Mouse (Mus musculus) myocyte (in vitro differentiated cells): ENCODE results near the gene Keap1. TPM values are rescaled to one million over a fixed set of nuclear protein-coding genes. Genes with fewer than 3 reads are reported as not detected.

Experiments
- H3K27me3 ChIP-seq: one replicate; pipeline ENCODE4 v1.6.1; 2011; ENCODE audit not compliant: control insufficient read depth, insufficient read depth, insufficient read length
- H3K36me3 ChIP-seq: one replicate; pipeline ENCODE4 v1.6.1; 2011; ENCODE audit not compliant: control insufficient read depth, insufficient read depth
- H3K4me2 ChIP-seq: one replicate; pipeline ENCODE4 v1.6.1; 2011; ENCODE audit warnings: low read depth, control low read depth
- H3K4me3 ChIP-seq: one replicate; pipeline ENCODE4 v1.5.1; 2011; ENCODE audit warnings: mild to moderate bottlenecking, control low read depth, moderate library complexity
- H3K79me2 ChIP-seq: one replicate; pipeline ENCODE4 v1.6.1; 2011; ENCODE audit not compliant: control insufficient read depth, insufficient read depth
- H3ac ChIP-seq: one replicate; pipeline ENCODE4 v1.6.1; 2011; ENCODE audit not compliant: control insufficient read depth, insufficient read length
- CEBPB ChIP-seq: IDR thresholded peaks from 2 replicates; pipeline ENCODE4 v1.6.1; 2011; ENCODE audit warnings: mild to moderate bottlenecking, moderate library complexity; ENCODE audit not compliant: poor library complexity, insufficient read depth, severe bottlenecking
- E2F4 ChIP-seq: IDR thresholded peaks from one replicate; pipeline ENCODE4 v1.6.1; 2011; ENCODE audit warnings: mild to moderate bottlenecking, control low read depth, moderate library complexity; ENCODE audit not compliant: insufficient read depth
- MAX ChIP-seq: IDR thresholded peaks from one replicate; pipeline ENCODE4 v1.6.1; 2011; ENCODE audit warnings: low read depth, mild to moderate bottlenecking, control low read depth
- MYOD1 ChIP-seq, 3 experiments: IDR thresholded peaks; one replicate each; pipeline ENCODE4 v1.6.1; 2011; ENCODE audit warnings: control low read depth in 2 of 3, low read depth in 2 of 3, mild to moderate bottlenecking in 2 of 3, moderate library complexity in 1 of 3; ENCODE audit not compliant: insufficient read length in 2 of 3, control insufficient read depth in 1 of 3
- MYOG ChIP-seq, 3 experiments: IDR thresholded peaks; one replicate each; pipeline ENCODE4 v1.6.1; 2011; ENCODE audit warnings: control low read depth in 2 of 3, low read depth in 2 of 3, mild to moderate bottlenecking in 2 of 3; ENCODE audit not compliant: insufficient read length in 2 of 3, control insufficient read depth in 1 of 3, insufficient read depth in 1 of 3
- POLR2A ChIP-seq: IDR thresholded peaks from one replicate; pipeline ENCODE4 v1.6.1; 2011; ENCODE audit warnings: low read depth, mild to moderate bottlenecking, control low read depth, moderate library complexity; ENCODE audit not compliant: insufficient read length
- POLR2AphosphoS2 ChIP-seq: IDR thresholded peaks from one replicate; pipeline ENCODE4 v1.6.1; 2011; ENCODE audit warnings: low read depth, control low read depth; ENCODE audit not compliant: insufficient read length
- REST ChIP-seq: IDR thresholded peaks from one replicate; pipeline ENCODE4 v1.6.1; 2011; ENCODE audit warnings: mild to moderate bottlenecking, control low read depth, moderate library complexity; ENCODE audit not compliant: insufficient read depth, insufficient read length
- SRF ChIP-seq: IDR thresholded peaks from one replicate; pipeline ENCODE4 v1.6.1; 2011; ENCODE audit warnings: low read depth; ENCODE audit not compliant: control insufficient read depth, insufficient read length
- TCF12 ChIP-seq: IDR thresholded peaks from one replicate; pipeline ENCODE4 v1.6.1; 2011; ENCODE audit warnings: mild to moderate bottlenecking, control low read depth; ENCODE audit not compliant: poor library complexity, insufficient read depth, severe bottlenecking
- TCF3 ChIP-seq: IDR thresholded peaks from one replicate; pipeline ENCODE4 v1.6.1; 2011; ENCODE audit warnings: low read depth, control low read depth; ENCODE audit not compliant: insufficient read length
- USF1 ChIP-seq: IDR thresholded peaks from one replicate; pipeline ENCODE4 v1.6.1; 2011; ENCODE audit warnings: low read depth, mild to moderate bottlenecking, control low read depth, moderate library complexity
- polyA plus RNA-seq: library from polyadenylated mRNA; unstranded; fragments of >200 nt; fragmentation: generic; extraction: Trizol; gene quantifications from one replicate; pipeline ENCODE4 v1.2.1, GENCODE M21; 2012; ENCODE audit warnings: missing spikeins

The Keap1 gene
- polyA plus RNA-seq, 1 experiment, result 34.1 TPM

GRCm38 (mm10) chr9:21283994-21284393, 44.8 kb upstream of the Keap1 start:
- Histone ChIP-seq H3ac (no peak overlapping the region), H3K36me3 (peaks cover 24% of the 10 kb centered on the region), H3K27me3 (no peaks in the 10 kb centered on the region), H3K4me2 (no peak overlapping the region), H3K4me3 (no peak overlapping the region), H3K79me2 (peaks cover 23% of the 10 kb centered on the region)
- TF ChIP-seq REST (no peak), MAX (no peak), TCF12 (no peak), CEBPB (no peak), MYOD1 (IDR thresholded peaks at IDR 0.05; ENCODE audit: control insufficient read depth in 1 of 3, insufficient read length in 2 of 3, low read depth in 2 of 3) (no peak), POLR2A (no peak), MYOG (IDR thresholded peaks at IDR 0.05; ENCODE audit: control insufficient read depth in 1 of 3, insufficient read depth in 1 of 3, insufficient read length in 2 of 3, low read depth in 2 of 3) (no peak), USF1 (no peak), TCF3 (no peak), POLR2AphosphoS2 (no peak), SRF (no peak), E2F4 (no peak)

GRCm38 (mm10) chr9:21283591-21283990, 44.4 kb upstream of the Keap1 start:
- Histone ChIP-seq H3K79me2 (peaks cover 19% of the 10 kb centered on the region), H3K27me3 (no peaks in the 10 kb centered on the region), H3K4me2 (no peak overlapping the region), H3ac (no peak overlapping the region), H3K36me3 (peaks cover 24% of the 10 kb centered on the region), H3K4me3 (no peak overlapping the region)
- TF ChIP-seq MAX, result no peak
- TF ChIP-seq E2F4, result no peak

- Histone ChIP-seq H3K36me3 (peaks cover 36% of the 10 kb centered on the region), H3ac (no peak overlapping the region), H3K27me3 (no peaks in the 10 kb centered on the region), H3K4me3 (no peak overlapping the region), H3K79me2 (no peaks in the 10 kb centered on the region), H3K4me2 (no peak overlapping the region)
- TF ChIP-seq TCF3 (no peak), MAX (no peak), MYOG (IDR thresholded peaks at IDR 0.05; ENCODE audit: control insufficient read depth in 1 of 3, insufficient read depth in 1 of 3, insufficient read length in 2 of 3, low read depth in 2 of 3) (no peak), SRF (no peak), MYOD1 (IDR thresholded peaks at IDR 0.05; ENCODE audit: control insufficient read depth in 1 of 3, insufficient read length in 2 of 3, low read depth in 2 of 3) (no peak), POLR2A (no peak), TCF12 (no peak), CEBPB (no peak), REST (no peak), USF1 (no peak), E2F4 (no peak), POLR2AphosphoS2 (no peak)
These were observed 38.6 kb upstream of the Keap1 start for GRCm38 (mm10) chr9:21277776-21278175.

GRCm38 (mm10) chr9:21276307-21276706, 37.1 kb upstream of the Keap1 start:
- no peaks in the 10 kb centered on the region for H3K27me3 ChIP-seq
- H3ac ChIP-seq, result no peak overlapping the region
- H3K4me3 ChIP-seq, result no peak overlapping the region
- no peak overlapping the region for H3K4me2 ChIP-seq
- H3K36me3 ChIP-seq, result peaks cover 38% of the 10 kb centered on the region
- H3K79me2 ChIP-seq, result no peaks in the 10 kb centered on the region
- TF ChIP-seq E2F4 (no peak), USF1 (no peak), POLR2A (no peak), TCF3 (no peak), MYOD1 (IDR thresholded peaks at IDR 0.05; ENCODE audit: control insufficient read depth in 1 of 3, insufficient read length in 2 of 3, low read depth in 2 of 3) (no peak), MAX (no peak), TCF12 (no peak), REST (no peak), POLR2AphosphoS2 (no peak)

GRCm38 (mm10) chr9:21275727-21276126, 36.6 kb upstream of the Keap1 start:
- H3K4me3 ChIP-seq, result no peak overlapping the region
- peaks cover 35% of the 10 kb centered on the region for H3K36me3 ChIP-seq
- no peak overlapping the region for H3ac ChIP-seq
- no peak overlapping the region for H3K4me2 ChIP-seq
- no peaks in the 10 kb centered on the region for H3K27me3 ChIP-seq
- TF ChIP-seq USF1 (no peak), TCF3 (no peak), POLR2A (no peak), POLR2AphosphoS2 (no peak), CEBPB (no peak), REST (no peak), MAX (no peak), MYOG (IDR thresholded peaks at IDR 0.05; ENCODE audit: control insufficient read depth in 1 of 3, insufficient read depth in 1 of 3, insufficient read length in 2 of 3, low read depth in 2 of 3) (no peak), E2F4 (no peak), SRF (no peak), TCF12 (no peak), MYOD1 (IDR thresholded peaks at IDR 0.05; ENCODE audit: control insufficient read depth in 1 of 3, insufficient read length in 2 of 3, low read depth in 2 of 3) (no peak)
- H3K79me2 ChIP-seq, result no peaks in the 10 kb centered on the region
